Mouse (Mus musculus) urinary bladder, postnatal 14 days (tissue): ENCODE data around the gene Gm8126.
"Not testable (repeated sequence)": the region's sequence is repeated elsewhere in the genome, so short reads cannot be mapped to it uniquely, and the experiment has no call there.

ENCODE experiments used
- DNase-seq: peaks from one replicate; pipeline ENCODE4 v3.0.0; 2021; ENCODE audit warnings: low spot score

Gm8126 gene

DNA sequence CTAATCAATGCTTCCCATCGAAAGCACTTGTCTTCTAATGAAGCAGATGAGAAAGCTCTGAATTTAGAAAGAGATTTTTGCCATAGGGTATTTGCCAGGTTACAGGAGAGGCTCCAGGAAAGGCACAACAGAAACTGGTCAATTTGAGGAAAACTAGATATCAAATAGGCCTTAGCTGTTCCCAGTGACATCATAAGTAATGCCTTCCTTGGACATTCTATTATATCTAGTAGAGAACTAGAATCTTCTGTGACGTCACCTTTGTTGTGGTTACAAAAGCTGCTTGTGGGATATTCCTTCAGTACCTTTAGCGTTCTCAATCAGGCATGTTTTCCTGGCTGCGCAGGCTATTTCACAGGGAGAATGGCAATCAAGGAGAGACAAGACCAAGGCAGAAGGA, at the start of gene Gm8126:
TSS of gene Gm8126 (plus strand) at position 301 of the 400 bp plus-strand sequence.
- DNase-seq, result not testable (repeated sequence)

DNA sequence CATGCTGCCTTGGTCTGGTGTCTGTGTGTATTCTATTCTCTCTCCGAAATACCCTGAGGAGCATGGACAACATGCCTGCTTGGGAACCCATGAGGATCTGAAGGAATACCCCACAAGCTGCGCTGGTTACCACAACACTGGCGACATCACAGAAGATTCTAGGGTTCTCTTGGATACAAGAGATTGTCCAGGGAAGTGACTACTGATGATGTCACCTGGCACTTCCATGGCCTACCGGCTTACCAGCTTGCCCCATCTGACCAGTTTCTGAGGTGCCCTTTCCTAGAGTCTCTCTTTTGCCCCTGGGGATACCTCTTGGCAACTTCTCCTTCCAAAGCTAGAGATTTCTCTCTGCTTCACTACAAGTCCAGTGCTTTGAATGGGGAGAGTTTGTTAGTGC, 23.2 kb upstream of the Gm8126 start, which contains the start of gene Gm8122:
TSS of gene Gm8122 (minus strand) at position 101 of the 400 bp plus-strand sequence.
- not testable (repeated sequence) for DNase-seq

GRCm38 (mm10) chr14:43237769-43238168, 20.7 kb upstream of the Gm8126 start:
- DNase-seq, result not testable (repeated sequence)

- not testable (repeated sequence) for DNase-seq
Measured at GRCm38 (mm10) chr14:43249611-43250170, 8.8 kb upstream of the Gm8126 start.

DNA sequence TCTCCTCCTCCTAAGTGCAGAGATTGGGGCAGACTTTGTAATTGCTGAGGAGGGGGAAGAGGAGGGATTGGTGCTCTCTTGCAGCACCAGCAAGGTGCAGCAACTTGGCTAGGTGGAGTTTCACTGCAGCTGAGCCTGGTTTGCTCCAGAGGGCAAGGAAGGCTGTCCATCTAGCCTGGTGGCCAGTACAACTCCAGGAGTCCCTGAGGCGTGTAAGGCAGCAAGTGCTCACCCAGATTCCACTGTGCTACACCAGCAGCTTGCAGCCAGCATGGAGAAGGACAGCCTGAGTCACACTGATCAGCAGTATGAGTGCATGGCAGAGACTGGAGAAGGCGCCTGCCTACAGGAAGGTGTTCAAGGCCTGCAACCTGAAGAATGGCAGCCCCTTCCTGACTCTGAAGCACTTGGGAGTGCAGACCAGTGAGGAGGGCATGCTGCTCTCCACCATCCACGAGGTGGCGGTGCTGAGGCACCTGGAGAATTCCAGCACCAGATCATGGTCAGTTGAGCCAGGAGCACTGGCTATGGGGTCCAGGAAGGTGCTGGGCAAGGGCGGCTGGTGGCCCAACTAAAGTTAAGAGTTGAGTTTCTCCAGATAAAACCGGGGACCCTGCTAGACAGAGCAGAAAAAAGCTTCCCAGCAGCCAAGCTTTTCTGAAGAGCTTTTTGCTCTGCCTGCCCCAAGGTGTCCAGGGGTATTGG, 7.7 kb upstream of the Gm8126 start:
- DNase-seq, result not testable (repeated sequence)

DNA sequence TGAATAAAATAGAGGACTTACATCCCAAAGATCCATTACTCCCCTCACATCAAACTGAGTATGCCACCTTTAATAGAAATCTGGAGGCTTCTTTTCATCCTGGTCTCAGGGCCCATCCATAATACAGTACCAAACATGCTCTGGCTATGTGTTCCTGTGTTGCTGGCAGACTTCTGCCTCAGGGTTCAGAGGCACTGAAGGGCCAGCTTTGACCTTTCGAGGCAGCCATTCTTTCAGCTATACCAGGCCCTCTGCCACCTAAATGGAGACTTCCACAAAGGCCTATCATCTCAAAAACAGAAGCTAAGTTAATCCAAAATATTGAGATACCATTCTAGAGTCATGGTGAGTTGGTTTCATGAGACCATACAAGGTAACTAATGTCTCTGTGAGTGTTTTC, 1.9 kb upstream of the Gm8126 start:
- DNase-seq, result not testable (repeated sequence)

DNA sequence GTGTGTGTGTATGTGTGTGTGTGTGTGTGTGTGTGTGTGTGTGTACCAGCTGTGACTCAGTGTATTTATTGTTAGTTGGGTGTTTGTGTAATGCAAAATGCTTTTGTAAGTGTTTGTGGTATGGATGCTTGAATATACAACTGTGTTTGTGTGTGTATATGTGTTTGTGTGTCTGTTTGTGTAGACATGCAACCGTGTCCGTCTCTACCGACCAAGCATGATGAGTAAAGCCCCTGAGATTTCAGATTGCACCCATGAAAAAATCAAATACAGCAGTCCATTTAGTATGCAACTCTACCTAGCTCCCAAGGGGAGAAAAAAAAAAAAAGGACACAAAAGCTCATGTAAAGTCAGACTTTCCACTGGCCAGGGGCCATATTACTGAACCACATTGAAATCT, 5.0 kb downstream of the Gm8126 start:
- not testable (repeated sequence) for DNase-seq

- not testable (repeated sequence) for DNase-seq
Measured at GRCm38 (mm10) chr14:43268521-43269084, 10.2 kb downstream of the Gm8126 start.

DNA sequence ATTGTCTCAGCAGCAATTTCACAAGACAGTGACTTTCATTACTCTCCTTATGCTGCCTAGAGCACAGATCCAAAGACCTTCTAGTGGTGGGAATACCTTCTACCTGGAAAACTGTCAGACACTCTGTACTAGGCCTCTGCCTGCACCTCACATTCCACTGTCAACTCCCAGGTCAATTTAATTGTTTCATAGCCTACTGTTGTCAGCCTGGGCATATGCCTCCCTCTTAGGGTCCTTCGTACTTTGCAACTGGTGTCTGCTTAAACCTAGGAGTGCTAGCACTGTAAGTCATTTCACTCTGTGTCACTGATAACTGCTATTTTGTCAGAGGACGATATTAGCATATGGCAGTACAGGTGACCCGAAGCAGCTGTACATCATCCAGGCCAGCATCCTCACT, 10.8 kb downstream of the Gm8126 start:
- DNase-seq, result not testable (repeated sequence)

GRCm38 (mm10) chr14:43273161-43273560, 14.7 kb downstream of the Gm8126 start:
- not testable (repeated sequence) for DNase-seq

GRCm38 (mm10) chr14:43274986-43275511, 16.6 kb downstream of the Gm8126 start, which contains the start of gene Gm9732:
Gene Gm9732 (plus strand): TSS chr14:43275036.
- DNase-seq, result peak; percentile 31

- not testable (repeated sequence) for DNase-seq
Measured at GRCm38 (mm10) chr14:43275752-43276151, 17.3 kb downstream of the Gm8126 start.

DNA sequence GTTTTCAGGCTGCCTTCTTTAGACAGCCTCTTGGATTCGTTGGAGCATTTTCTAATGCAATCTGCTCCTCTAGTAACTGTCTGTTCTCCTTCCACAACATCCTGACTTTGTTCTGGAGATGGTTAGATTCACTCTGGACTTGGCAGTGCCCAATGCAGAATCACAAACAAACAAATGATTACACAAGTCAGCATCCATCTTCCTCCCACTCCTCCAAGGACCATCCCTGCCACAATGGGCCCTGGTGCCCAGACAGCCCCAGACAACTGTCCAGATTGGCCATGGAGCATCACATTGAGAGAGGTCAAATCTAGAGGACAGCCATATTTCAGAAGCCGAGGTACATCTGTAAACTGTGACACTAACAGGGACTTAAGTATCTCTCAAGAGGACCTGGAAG, 19.0 kb downstream of the Gm8126 start:
- DNase-seq, result not testable (repeated sequence)

GRCm38 (mm10) chr14:43278146-43278545, 19.7 kb downstream of the Gm8126 start:
- DNase-seq, result not testable (repeated sequence)

GRCm38 (mm10) chr14:43278681-43279080, 20.2 kb downstream of the Gm8126 start:
- not testable (repeated sequence) for DNase-seq

GRCm38 (mm10) chr14:43293503-43293902, 35.1 kb downstream of the Gm8126 start, which contains the start of gene Gm8127:
Gene Gm8127 (minus strand): TSS chr14:43293832.
- not testable (repeated sequence) for DNase-seq
